Mouse (Mus musculus) limb, embryonic 11.5 days (tissue): ENCODE measurements around the gene Ice1. TPM values are rescaled to one million over a fixed set of nuclear protein-coding genes. Genes with fewer than 3 reads are reported as not detected.
A peak's percentile ranks its signal among the peaks of the same experiment; 100 is the strongest.

Experiments used
- ATAC-seq: fragments of 200-750 bp; cut with Nextera tagmentation; 2 replicates; pipeline ENCODE4 v1.8.0; 2017; ENCODE audit warnings: low read depth; ENCODE audit not compliant: insufficient number of reproducible peaks, low FRiP score, low TSS enrichment
- DNase-seq: peaks from one replicate; pipeline ENCODE4 v3.0.0-alpha.2; 2015; ENCODE audit warnings: low spot score
- H3K27ac ChIP-seq: fragments of 300-500 bp; sonication (generic); replicated peaks from 2 replicates; pipeline ENCODE4 v1.5.1; 2014; ENCODE audit warnings: low read depth, mild to moderate bottlenecking, low read length
- H3K27me3 ChIP-seq: fragments of 300-500 bp; sonication (generic); 2 replicates; pipeline ENCODE4 v1.6.1; 2014; ENCODE audit warnings: mild to moderate bottlenecking, low read length, mixed read lengths; ENCODE audit not compliant: control insufficient read depth, insufficient read depth
- H3K36me3 ChIP-seq: fragments of 300-500 bp; sonication (generic); 2 replicates; pipeline ENCODE4 v1.6.1; 2014; ENCODE audit warnings: mild to moderate bottlenecking, low read length, moderate library complexity, mixed read lengths; ENCODE audit not compliant: control insufficient read depth, insufficient read depth
- H3K4me1 ChIP-seq: fragments of 300-500 bp; sonication (generic); 2 replicates; pipeline ENCODE4 v1.6.1; 2014; ENCODE audit warnings: low read length, mixed read lengths; ENCODE audit not compliant: control insufficient read depth, insufficient read depth
- H3K4me2 ChIP-seq: fragments of 300-500 bp; sonication (generic); 2 replicates; pipeline ENCODE4 v1.6.1; 2014; ENCODE audit warnings: low read depth, mild to moderate bottlenecking, moderate library complexity; ENCODE audit not compliant: severe bottlenecking
- H3K4me3 ChIP-seq: fragments of 300-500 bp; sonication (generic); 2 replicates; pipeline ENCODE4 v1.5.1; 2014; ENCODE audit warnings: low read depth, low read length
- H3K9ac ChIP-seq: fragments of 300-500 bp; sonication (generic); 2 replicates; pipeline ENCODE4 v1.6.1; 2014; ENCODE audit warnings: mild to moderate bottlenecking, low read length
- H3K9me3 ChIP-seq: fragments of 300-500 bp; sonication (generic); 2 replicates; pipeline ENCODE4 v1.6.1; 2016; ENCODE audit warnings: low read length; ENCODE audit not compliant: control insufficient read depth
- WGBS: fragments of 180-500 bp; shearing (Covaris S2); extraction: QIAGEN DNeasy Blood & Tissue Kit; methylation state at CpG from one replicate; pipeline ENCODE4 v1.1.7; 2014; 5-methylcytosine and 5-hydroxymethylcytosine counted together
- polyA plus RNA-seq: library from polyadenylated mRNA; unstranded; fragments of >200 nt; fragmentation: Nextera tagmentation; extraction: Ambion mirVana; gene quantifications from 2 replicates; pipeline ENCODE4 v1.2.1, GENCODE M21; 2014

Ice1 gene
- polyA plus RNA-seq, 1 experiment from 2014 or later = 30.4 TPM

- ATAC-seq (no peak), DNase-seq (no peak)
- Histone ChIP-seq H3K27me3 (no peaks in the 10 kb centered on the region), H3K27ac (no peak overlapping the region), H3K4me1 (no peaks in the 10 kb centered on the region), H3K4me3 (no peak overlapping the region), H3K4me2 (no peak overlapping the region), H3K9me3 (no peaks in the 10 kb centered on the region), H3K36me3 (no peaks in the 10 kb centered on the region), H3K9ac (no peak overlapping the region)
- 87% methylated on average over 4 of the region's 4 CpGs for WGBS
Measured at GRCm38 (mm10) chr13:70670080-70670479, 32.6 kb upstream of the Ice1 start.

- Histone ChIP-seq H3K9me3 (no peaks in the 10 kb centered on the region), H3K9ac (no peak overlapping the region), H3K4me3 (no peak overlapping the region), H3K4me2 (no peak overlapping the region), H3K27ac (no peak overlapping the region), H3K27me3 (no peaks in the 10 kb centered on the region), H3K36me3 (no peaks in the 10 kb centered on the region), H3K4me1 (no peaks in the 10 kb centered on the region)
- ATAC-seq (no peak), DNase-seq (no peak)
- 88% methylated on average over 4 of the region's 4 CpGs for WGBS
Measured at GRCm38 (mm10) chr13:70659715-70660114, 22.3 kb upstream of the Ice1 start.

- Histone ChIP-seq H3K27me3 (no peaks in the 10 kb centered on the region), H3K4me1 (no peaks in the 10 kb centered on the region), H3K4me2 (no peak overlapping the region), H3K9me3 (no peaks in the 10 kb centered on the region), H3K27ac (no peak overlapping the region), H3K4me3 (no peak overlapping the region), H3K9ac (no peak overlapping the region), H3K36me3 (no peaks in the 10 kb centered on the region)
- ATAC-seq = no peak
- WGBS = 78% methylated on average over 4 of the region's 4 CpGs
- no peak for DNase-seq
Measured at GRCm38 (mm10) chr13:70656741-70657140, 19.3 kb upstream of the Ice1 start.

- Histone ChIP-seq H3K9me3 (no peaks in the 10 kb centered on the region), H3K36me3 (no peaks in the 10 kb centered on the region), H3K27me3 (no peaks in the 10 kb centered on the region), H3K4me1 (no peaks in the 10 kb centered on the region), H3K4me3 (no peak overlapping the region), H3K4me2 (no peak overlapping the region), H3K27ac (no peak overlapping the region), H3K9ac (no peak overlapping the region)
- 68% methylated on average over 8 of the region's 8 CpGs for WGBS
- ATAC-seq = no peak
- no peak for DNase-seq
Measured at GRCm38 (mm10) chr13:70656329-70656728, 18.9 kb upstream of the Ice1 start.

- Histone ChIP-seq H3K9me3 (no peaks in the 10 kb centered on the region), H3K27me3 (no peaks in the 10 kb centered on the region), H3K36me3 (no peaks in the 10 kb centered on the region), H3K4me2 (no peak overlapping the region), H3K27ac (no peak overlapping the region), H3K9ac (no peak overlapping the region), H3K4me1 (no peaks in the 10 kb centered on the region), H3K4me3 (no peak overlapping the region)
- 72% methylated on average over 12 of the region's 12 CpGs for WGBS
- DNase-seq (no peak), ATAC-seq (no peak)
Measured at GRCm38 (mm10) chr13:70655570-70655969, 18.1 kb upstream of the Ice1 start.

- Histone ChIP-seq H3K4me2 (no peak overlapping the region), H3K4me1 (no peaks in the 10 kb centered on the region), H3K4me3 (no peak overlapping the region), H3K36me3 (no peaks in the 10 kb centered on the region), H3K27ac (no peak overlapping the region), H3K9me3 (no peaks in the 10 kb centered on the region), H3K27me3 (no peaks in the 10 kb centered on the region), H3K9ac (no peak overlapping the region)
- DNase-seq (no peak), ATAC-seq (no peak)
- WGBS = 65% methylated on average over 5 of the region's 5 CpGs
Measured at GRCm38 (mm10) chr13:70654091-70654770, 16.8 kb upstream of the Ice1 start.

- ATAC-seq (no peak), DNase-seq (no peak)
- Histone ChIP-seq H3K27ac (no peak overlapping the region), H3K27me3 (no peaks in the 10 kb centered on the region), H3K4me2 (no peak overlapping the region), H3K9ac (no peak overlapping the region), H3K9me3 (no peaks in the 10 kb centered on the region), H3K4me1 (no peaks in the 10 kb centered on the region), H3K4me3 (no peak overlapping the region), H3K36me3 (no peaks in the 10 kb centered on the region)
- WGBS = 86% methylated on average over 2 of the region's 2 CpGs
Measured at GRCm38 (mm10) chr13:70653457-70653856, 16.0 kb upstream of the Ice1 start.

GRCm38 (mm10) chr13:70650011-70650436 is 12.6 kb upstream of the Ice1 start:
- Histone ChIP-seq H3K27me3 (no peaks in the 10 kb centered on the region), H3K36me3 (no peaks in the 10 kb centered on the region), H3K4me1 (no peaks in the 10 kb centered on the region), H3K27ac (no peak overlapping the region), H3K4me3 (no peak overlapping the region), H3K9ac (no peak overlapping the region), H3K9me3 (no peaks in the 10 kb centered on the region), H3K4me2 (no peak overlapping the region)
- ATAC-seq (no peak), DNase-seq (peak; percentile 19)
- 85% methylated on average over 3 of the region's 3 CpGs for WGBS

- H3K27ac ChIP-seq = no peak overlapping the region
- no peak overlapping the region for H3K4me2 ChIP-seq
- H3K27me3 ChIP-seq = no peaks in the 10 kb centered on the region
- H3K4me1 ChIP-seq = no peaks in the 10 kb centered on the region
- no peak overlapping the region for H3K4me3 ChIP-seq
- DNase-seq (peak; percentile 18), ATAC-seq (no peak)
- WGBS = 80% methylated on average over 10 of the region's 10 CpGs
- H3K36me3 ChIP-seq = no peaks in the 10 kb centered on the region
- H3K9me3 ChIP-seq = no peaks in the 10 kb centered on the region
- no peak overlapping the region for H3K9ac ChIP-seq
Measured at GRCm38 (mm10) chr13:70645968-70646505, 8.6 kb upstream of the Ice1 start.
